Mouse (Mus musculus): ENCODE measurements around the gene Hs6st2. TPM values are rescaled to one million over a fixed set of nuclear protein-coding genes. Genes with fewer than 3 reads are reported as not detected.

The Hs6st2 gene
- polyA plus RNA-seq, 1 experiment, result 1.5 TPM

DNA sequence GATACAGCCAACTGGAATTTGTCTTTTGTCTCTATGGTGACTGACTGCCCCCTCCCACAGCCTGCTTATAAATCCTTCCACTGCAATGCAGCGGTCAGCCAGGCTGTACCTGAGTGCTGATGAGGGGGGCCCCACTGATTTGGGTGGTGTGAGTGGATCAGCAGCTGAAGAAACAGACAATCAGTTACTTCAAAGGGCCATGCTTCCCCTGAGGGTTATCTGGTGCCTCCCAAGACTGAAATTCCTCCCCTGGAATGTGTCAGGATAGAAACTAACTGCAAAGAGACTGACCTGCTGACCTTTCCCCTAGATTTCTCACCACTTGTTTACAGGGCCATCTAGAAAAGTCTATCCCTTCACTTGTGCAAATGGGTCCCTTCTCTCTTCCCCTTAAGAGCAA is 166.8 kb downstream of the Hs6st2 start:
- no peaks in the 10 kb centered on the region for H3K4me1 ChIP-seq (ENCODE audit: control insufficient read depth, insufficient read depth, low read length)
- no peaks in the 10 kb centered on the region; the same call in 1 of the 2 replicates for H3K27me3 ChIP-seq (replicated peaks; ENCODE audit: control insufficient read depth, insufficient read depth, low read length)
- DNase-seq, result peak; percentile 13
- H3K27ac ChIP-seq (ENCODE audit: insufficient read depth, low read depth, low read length), result no peak overlapping the region
- H3K36me3 ChIP-seq (ENCODE audit: control insufficient read depth, insufficient read depth, low read length), result no peaks in the 10 kb centered on the region
- no peak for TF ChIP-seq CTCF (conservative IDR thresholded peaks at IDR 0.05; ENCODE audit: insufficient read depth, insufficient read length, low read depth, low read length)
- TF ChIP-seq POLR2A (IDR thresholded peaks at IDR 0.05; ENCODE audit: low read depth, low read length), result no peak
- WGBS, result 64% methylated on average over 1 of the region's 1 CpGs
- no peak overlapping the region for H3K4me3 ChIP-seq (ENCODE audit: insufficient read depth, low read depth, low read length)

DNA sequence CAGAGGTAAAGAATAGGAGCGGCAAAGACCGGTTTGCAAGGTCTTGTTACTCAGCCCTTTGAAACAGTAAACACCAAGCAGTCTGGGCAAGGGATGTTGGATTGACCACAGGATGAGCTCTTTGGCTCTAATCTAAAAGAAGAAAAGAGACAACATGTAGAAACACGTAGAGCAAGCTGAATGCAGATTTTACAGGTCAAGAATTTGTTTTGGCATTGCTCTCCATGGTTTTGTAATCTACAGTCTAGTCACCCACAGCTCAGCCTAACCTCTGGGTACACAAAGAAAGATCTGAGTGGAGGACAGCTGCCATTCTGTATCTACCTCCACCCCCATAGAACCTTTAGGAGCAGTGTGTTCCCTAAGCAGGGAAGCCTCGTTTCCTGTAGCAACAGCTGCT is 175.1 kb downstream of the Hs6st2 start:
- no peak overlapping the region for H3K27ac ChIP-seq (ENCODE audit: insufficient read depth, low read depth, low read length)
- 69% methylated on average over 4 of the region's 4 CpGs for WGBS
- H3K36me3 ChIP-seq (ENCODE audit: control insufficient read depth, insufficient read depth, low read length), result no peaks in the 10 kb centered on the region
- H3K4me3 ChIP-seq (ENCODE audit: insufficient read depth, low read depth, low read length), result no peak overlapping the region
- no peak for TF ChIP-seq CTCF (conservative IDR thresholded peaks at IDR 0.05; ENCODE audit: insufficient read depth, insufficient read length, low read depth, low read length)
- TF ChIP-seq POLR2A (IDR thresholded peaks at IDR 0.05; ENCODE audit: low read depth, low read length), result no peak
- no peak for DNase-seq
- H3K27me3 ChIP-seq (replicated peaks; ENCODE audit: control insufficient read depth, insufficient read depth, low read length), result no peaks in the 10 kb centered on the region
- no peaks in the 10 kb centered on the region for H3K4me1 ChIP-seq (ENCODE audit: control insufficient read depth, insufficient read depth, low read length)

DNA sequence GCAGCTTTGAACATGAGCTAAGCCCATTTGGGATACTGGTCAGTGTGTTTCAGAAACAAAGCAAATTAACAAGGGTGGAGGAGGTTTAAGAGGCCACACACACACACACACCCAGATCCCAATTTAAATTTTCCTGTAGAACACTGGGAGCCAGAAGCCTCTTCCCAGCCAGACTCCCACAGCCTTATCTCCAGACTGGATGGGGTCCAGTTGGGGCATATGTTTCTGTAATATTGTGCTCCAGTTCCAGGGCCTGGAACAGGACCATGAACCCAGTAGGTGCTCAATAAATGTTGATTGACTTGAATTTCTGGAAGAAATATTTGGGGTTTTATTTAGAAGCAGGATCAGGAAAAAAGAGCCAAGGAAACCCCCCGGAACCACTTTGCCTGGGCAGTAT is 176.0 kb downstream of the Hs6st2 start:
- Histone ChIP-seq H3K36me3 (ENCODE audit: control insufficient read depth, insufficient read depth, low read length) (no peaks in the 10 kb centered on the region), H3K4me3 (ENCODE audit: insufficient read depth, low read depth, low read length) (no peak overlapping the region), H3K4me1 (ENCODE audit: control insufficient read depth, insufficient read depth, low read length) (no peaks in the 10 kb centered on the region), H3K27ac (ENCODE audit: insufficient read depth, low read depth, low read length) (no peak overlapping the region), H3K27me3 (replicated peaks; ENCODE audit: control insufficient read depth, insufficient read depth, low read length) (no peaks in the 10 kb centered on the region)
- 65% methylated on average over 1 of the region's 1 CpGs for WGBS
- no peak for TF ChIP-seq CTCF (conservative IDR thresholded peaks at IDR 0.05; ENCODE audit: insufficient read depth, insufficient read length, low read depth, low read length)
- TF ChIP-seq POLR2A (IDR thresholded peaks at IDR 0.05; ENCODE audit: low read depth, low read length), result no peak
- DNase-seq, result no peak

DNA sequence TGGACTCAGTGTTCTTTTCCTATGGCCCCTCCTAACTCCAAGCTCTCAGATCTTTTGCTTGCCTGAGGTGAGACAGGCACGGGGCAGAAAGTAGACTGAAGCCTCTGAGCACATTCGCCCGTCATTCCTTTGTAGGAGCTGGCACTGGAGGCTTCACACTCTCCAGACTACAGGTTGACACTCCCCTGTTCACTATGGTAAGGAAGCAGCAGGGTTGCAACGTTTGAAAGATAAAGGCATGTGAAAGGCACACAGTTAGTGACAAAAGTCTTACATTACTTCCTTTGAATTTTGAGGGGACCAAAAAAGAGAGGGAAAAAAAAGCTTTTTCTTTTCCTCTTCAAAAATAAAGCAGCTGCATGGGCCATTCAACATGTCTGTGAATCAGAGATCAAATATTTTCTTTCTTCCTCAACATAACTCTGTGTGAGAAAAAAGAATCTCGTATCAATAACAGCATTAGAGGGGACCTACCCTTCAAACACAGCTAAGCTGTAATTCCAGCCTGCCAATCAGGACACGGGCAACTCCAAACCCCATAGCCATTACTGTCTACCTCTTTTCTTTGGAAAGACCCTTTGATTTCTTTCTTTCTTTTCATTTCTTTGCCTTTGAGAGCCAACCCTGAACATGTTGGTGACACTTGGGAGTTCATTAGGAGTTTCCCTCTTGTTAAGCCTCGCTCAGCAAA is 177.7 kb downstream of the Hs6st2 start:
- no peaks in the 10 kb centered on the region for H3K27me3 ChIP-seq (replicated peaks; ENCODE audit: control insufficient read depth, insufficient read depth, low read length)
- H3K4me1 ChIP-seq (ENCODE audit: control insufficient read depth, insufficient read depth, low read length), result no peaks in the 10 kb centered on the region
- H3K36me3 ChIP-seq (ENCODE audit: control insufficient read depth, insufficient read depth, low read length), result no peaks in the 10 kb centered on the region
- no peak for DNase-seq
- no peak overlapping the region for H3K27ac ChIP-seq (ENCODE audit: insufficient read depth, low read depth, low read length)
- WGBS, result 79% methylated on average over 7 of the region's 7 CpGs
- no peak overlapping the region for H3K4me3 ChIP-seq (ENCODE audit: insufficient read depth, low read depth, low read length)
- TF ChIP-seq POLR2A (IDR thresholded peaks at IDR 0.05; ENCODE audit: low read depth, low read length), result no peak
- TF ChIP-seq CTCF (conservative IDR thresholded peaks at IDR 0.05; ENCODE audit: insufficient read depth, insufficient read length, low read depth, low read length), result no peak

DNA sequence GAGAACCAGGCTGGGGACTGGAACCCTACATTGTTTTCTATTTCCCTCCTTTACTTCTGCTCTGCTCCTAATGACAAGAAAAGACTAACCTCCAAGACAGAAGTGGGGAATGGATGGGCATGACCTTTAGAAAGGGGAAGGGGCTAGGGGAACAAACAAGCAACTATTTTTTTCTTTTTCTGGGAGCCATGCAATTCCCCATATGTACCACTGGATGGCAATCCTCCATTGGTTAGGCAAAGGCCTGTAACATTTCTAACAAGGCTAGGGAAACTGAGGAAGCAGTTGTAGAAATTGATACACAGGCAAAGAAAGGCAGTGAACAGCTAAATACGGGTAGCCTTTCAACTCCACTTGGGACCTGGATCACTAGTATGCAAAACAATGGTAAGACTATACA is 183.8 kb downstream of the Hs6st2 start:
- WGBS, result 41% methylated on average over 1 of the region's 1 CpGs
- Histone ChIP-seq H3K27ac (ENCODE audit: insufficient read depth, low read depth, low read length) (no peak overlapping the region), H3K36me3 (ENCODE audit: control insufficient read depth, insufficient read depth, low read length) (no peaks in the 10 kb centered on the region), H3K27me3 (replicated peaks; ENCODE audit: control insufficient read depth, insufficient read depth, low read length) (no peaks in the 10 kb centered on the region), H3K4me1 (ENCODE audit: control insufficient read depth, insufficient read depth, low read length) (no peaks in the 10 kb centered on the region), H3K4me3 (ENCODE audit: insufficient read depth, low read depth, low read length) (no peak overlapping the region)
- DNase-seq, result no peak
- TF ChIP-seq POLR2A (IDR thresholded peaks at IDR 0.05; ENCODE audit: low read depth, low read length) (no peak), CTCF (conservative IDR thresholded peaks at IDR 0.05; ENCODE audit: insufficient read depth, insufficient read length, low read depth, low read length) (no peak)

DNA sequence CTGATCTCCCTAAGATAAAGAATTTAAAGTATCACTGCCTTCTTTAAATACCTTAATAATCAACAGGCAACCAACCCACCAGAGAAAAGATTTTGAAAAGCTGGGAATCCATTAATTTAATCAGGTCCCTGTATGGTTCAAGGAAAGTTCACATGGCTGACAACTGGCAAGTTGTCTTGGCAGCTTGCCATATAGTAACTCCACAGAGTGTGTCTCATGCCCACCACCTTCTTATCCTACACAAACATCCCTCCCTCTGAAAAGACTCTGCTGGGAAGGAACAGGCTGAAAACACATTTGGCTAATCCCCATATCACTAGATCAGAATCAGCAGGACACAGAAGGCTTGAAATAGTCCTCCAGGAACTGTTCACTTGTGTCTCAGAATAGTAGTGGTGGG is 193.3 kb downstream of the Hs6st2 start:
- no peaks in the 10 kb centered on the region for H3K4me1 ChIP-seq (ENCODE audit: control insufficient read depth, insufficient read depth, low read length)
- H3K36me3 ChIP-seq (ENCODE audit: control insufficient read depth, insufficient read depth, low read length), result no peaks in the 10 kb centered on the region
- no peak for DNase-seq
- no peak overlapping the region for H3K27ac ChIP-seq (ENCODE audit: insufficient read depth, low read depth, low read length)
- no peaks in the 10 kb centered on the region for H3K27me3 ChIP-seq (replicated peaks; ENCODE audit: control insufficient read depth, insufficient read depth, low read length)
- TF ChIP-seq CTCF (conservative IDR thresholded peaks at IDR 0.05; ENCODE audit: insufficient read depth, insufficient read length, low read depth, low read length), result no peak
- no peak for TF ChIP-seq POLR2A (IDR thresholded peaks at IDR 0.05; ENCODE audit: low read depth, low read length)
- H3K4me3 ChIP-seq (ENCODE audit: insufficient read depth, low read depth, low read length), result no peak overlapping the region

DNA sequence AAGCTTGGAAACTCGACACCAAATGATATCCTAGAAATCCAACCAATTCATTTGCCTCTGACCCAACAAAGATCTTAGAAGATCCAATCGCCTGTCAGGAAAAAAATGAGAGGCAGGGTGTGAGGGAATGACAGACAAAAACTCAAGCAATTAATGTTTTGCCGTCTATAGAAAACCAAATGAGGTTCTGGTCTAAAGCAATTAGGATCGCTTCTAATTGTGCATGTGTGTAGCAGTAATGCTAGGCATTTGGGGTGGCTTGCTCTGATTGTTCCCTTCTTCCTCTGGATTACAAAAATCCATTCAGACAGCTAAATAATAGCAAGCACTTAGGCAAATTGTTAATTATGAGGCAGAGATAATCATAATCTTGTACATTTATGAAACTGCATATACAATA is 212.2 kb downstream of the Hs6st2 start:
- Histone ChIP-seq H3K27ac (ENCODE audit: insufficient read depth, low read depth, low read length) (no peak overlapping the region), H3K4me3 (ENCODE audit: insufficient read depth, low read depth, low read length) (no peak overlapping the region), H3K27me3 (replicated peaks; ENCODE audit: control insufficient read depth, insufficient read depth, low read length) (no peaks in the 10 kb centered on the region), H3K36me3 (ENCODE audit: control insufficient read depth, insufficient read depth, low read length) (no peaks in the 10 kb centered on the region), H3K4me1 (ENCODE audit: control insufficient read depth, insufficient read depth, low read length) (no peaks in the 10 kb centered on the region)
- TF ChIP-seq CTCF (conservative IDR thresholded peaks at IDR 0.05; ENCODE audit: insufficient read depth, insufficient read length, low read depth, low read length) (no peak), POLR2A (IDR thresholded peaks at IDR 0.05; ENCODE audit: low read depth, low read length) (no peak)
- no peak for DNase-seq
- WGBS, result 89% methylated on average over 4 of the region's 4 CpGs

Data from kidney, adult 2 months (tissue).